Mouse (Mus musculus): ENCODE measurements around the gene Actl6b.

Gene Actl6b

DNA sequence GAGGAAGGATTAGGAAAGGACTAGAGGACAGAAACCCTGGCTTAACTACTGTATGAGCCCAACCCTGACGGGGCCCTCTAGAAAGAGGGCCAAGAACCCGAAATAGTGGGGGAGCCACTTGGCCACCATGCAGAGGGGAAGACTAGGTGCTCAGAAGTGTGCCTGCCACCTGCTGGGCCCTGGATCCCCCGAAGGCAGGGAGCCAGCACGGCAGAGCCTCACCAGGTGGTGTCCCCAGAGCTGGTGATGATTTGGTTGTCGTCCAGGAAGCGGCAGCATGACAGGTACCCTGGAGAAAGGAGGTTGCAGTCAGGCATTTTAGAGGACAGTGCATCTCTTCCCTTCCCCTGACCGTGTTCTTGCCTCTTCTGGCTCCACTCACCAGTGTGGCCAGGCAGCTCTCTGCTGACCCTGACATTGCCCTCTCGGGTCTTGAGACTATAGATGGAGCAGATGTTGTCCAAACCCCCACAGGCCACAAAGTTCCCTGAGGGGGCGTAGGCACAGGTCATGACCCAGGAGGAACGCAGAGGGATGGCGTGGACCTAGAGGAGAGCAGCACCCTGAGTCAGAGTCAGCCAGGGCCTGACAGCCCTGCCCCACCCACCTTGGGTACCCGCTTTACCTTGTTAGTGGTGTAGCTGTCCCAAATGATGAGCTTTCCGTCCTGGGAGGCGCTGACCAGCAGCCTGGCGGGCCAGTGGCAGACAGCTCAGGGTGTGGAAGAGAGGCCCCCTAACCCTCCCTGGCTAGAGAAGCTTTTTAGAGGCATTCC, 23.9 kb upstream of the Actl6b start:
- no peak for DNase-seq (ENCODE audit: low spot score)

DNA sequence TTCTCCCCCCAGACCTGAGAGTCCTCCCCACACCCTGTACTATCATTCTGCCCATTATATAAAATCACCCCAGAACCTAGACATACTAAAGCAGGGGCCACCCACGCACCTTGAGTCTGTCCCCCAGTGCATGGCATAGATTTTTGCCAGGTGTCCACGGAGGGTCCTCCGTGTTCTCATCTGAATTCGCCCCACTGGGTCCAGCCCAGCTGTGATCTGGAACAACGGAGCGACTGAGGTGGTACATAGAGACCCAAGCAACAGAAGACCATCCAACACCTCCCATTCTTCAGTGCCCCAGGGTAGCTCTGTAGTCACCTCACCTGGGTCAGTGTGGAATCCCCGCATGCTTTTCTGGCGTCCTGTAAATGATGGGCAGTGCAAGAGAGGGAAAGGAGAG, 23.2 kb upstream of the Actl6b start:
- no peak for DNase-seq (ENCODE audit: low spot score)

DNA sequence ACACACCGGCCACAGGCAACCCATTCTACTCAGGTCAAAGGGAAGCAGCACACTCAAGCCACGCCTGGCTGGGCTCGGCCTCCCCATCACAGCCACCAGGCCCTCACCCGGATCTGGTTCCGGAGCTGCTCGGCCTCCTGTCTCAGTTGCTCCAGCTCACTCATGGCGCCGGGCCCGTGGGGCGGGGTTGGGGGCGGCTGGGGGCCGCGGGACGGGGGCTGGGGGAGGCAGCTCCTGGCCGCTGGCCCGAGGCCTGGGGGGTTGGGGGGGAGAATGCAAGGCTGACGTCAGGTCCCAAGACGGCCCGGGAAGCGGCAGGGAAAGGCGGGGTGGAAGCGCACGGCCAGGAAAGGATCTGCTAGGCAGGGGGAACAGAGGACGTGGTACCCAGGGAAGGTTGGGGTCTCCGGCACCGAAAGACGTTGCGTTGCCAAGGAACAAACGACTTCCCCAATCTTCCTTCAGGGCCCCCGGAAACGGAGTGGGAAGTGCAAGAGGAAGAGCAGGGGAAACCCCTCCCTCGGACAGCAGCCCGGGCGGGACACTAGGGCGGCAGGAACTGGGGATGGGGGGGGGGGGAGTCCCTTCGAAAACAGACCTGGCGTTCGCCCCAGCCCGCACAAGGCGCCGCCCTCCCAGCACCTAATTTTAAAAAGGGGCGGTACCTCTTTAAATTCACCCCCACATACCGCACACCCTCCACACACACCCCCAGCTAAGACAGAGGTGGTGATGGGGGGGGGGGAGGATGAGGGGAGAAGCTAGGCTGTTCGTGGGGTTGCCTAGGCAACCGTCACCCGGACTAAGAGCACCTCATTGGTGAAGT, 22.5 kb upstream of the Actl6b start:
- DNase-seq (ENCODE audit: low spot score): peak; percentile 70

DNA sequence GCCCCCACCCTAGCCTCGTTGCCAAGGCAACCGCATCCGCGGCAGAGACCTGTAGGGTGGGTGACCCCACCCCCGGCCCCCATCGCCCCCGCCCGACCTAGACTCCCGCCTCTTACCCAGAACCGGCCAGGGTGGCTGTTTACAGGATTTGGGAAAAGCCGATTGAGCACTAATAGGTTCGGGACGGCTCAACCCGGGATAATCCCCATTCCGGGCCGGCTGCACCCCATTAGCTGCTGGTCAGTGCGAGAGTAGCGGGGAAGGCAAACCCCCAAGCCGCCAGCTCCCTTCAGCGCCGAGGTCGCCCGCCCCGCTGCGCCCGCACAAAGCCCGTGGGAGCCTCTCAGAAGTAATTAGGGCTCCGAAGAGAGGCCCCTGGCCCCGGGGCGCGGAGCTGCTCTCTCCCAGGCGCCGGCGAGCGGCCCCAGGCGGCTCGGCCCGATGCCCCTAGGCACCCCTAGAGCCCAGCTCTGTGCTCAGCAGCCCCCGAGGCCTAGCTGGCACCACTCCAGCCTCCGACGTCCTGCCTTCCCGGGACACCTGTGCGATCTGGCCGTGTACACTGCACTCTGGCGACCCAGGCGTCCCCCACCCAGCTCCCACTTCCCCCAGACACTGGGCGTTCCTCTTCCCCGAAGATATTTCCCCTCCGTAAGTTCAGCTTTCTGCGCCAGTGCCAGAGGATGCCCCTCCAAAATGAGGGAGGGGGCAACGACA, 21.7 kb upstream of the Actl6b start:
- no peak for DNase-seq (ENCODE audit: low spot score)

DNA sequence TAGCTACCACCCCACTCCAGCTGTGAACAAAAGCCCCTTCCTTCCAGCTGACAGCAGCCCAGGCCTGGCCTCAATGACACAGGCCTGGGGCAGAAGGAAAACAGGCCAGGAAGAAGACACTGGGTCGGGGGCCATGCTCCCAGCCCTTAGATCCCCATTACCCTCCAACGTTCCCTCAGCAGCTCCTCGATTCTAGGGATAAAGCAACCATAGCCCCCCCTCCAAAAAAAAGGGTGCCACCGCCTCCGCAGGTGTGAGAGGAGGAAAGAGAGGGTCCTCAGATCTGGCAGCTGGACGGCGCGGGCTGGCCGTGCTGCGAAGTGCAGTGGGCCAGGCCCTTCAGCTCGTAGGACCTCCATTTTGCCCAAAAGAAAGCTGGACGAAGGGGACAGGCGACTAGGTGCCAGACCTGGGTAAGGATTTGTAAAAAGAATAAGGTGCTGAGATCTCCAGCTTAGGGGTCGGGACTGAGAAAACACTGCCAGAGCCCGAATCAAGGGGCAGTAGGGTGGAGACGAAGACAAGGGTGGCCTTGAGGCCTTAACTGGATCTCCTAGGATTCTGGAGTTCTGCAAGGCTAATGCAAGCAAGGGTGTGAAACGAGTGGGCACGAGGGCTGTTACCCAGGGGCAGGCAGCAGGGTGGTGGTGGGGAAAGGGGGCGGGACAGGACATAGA, 21.0 kb upstream of the Actl6b start:
- no peak for DNase-seq (ENCODE audit: low spot score)

DNA sequence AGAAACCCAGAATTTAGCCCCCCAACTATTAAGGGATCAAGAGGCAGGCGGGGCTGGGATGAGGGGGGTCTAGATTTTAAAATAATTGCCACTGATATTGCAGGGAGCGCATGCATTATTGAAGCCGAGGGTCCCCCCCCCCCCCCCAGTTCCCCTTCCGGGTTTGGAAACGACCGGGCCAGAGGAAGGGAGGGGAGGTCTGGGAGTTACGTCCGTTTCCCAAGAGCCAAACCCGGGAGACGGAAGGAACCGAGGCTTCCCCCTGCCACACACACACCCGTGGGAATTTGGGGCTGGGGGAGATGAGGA, 20.6 kb upstream of the Actl6b start:
- no peak for DNase-seq (ENCODE audit: low spot score)

DNA sequence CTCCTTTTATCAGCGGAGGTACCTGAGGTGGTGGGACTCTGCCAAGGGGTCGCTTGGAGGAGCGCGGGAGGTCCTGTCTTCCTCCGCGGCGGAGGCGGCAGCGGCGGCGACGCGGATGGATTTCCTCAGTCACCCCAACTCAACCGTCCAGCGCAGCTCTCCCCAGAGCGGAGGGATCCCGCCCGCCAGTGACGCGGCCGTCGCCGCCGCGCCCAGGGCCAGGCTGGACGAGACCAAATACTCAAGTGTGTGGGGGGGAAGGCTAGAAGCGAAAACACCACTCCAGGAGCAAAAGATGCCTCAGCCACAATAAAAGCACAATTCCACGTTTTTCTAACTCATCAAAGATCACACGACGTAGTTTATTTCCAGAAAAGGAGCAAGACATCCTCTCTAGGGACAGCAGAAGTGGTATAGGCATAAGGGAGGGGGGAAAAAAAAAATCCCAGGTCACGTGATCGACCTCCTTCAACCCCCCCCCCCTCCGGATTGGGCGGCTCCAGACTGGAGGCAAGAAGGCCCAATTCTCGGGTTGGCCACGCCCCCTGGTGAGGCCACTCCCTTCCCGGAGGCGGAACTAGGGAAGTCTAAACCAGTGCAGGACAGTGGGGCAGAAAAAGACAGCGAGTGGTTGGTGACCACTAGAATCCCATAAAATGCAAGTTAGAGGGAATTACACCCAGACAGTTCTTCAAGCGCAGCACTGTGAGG, 20.0 kb upstream of the Actl6b start, which contains the start of the genes Epo and Gnb2:
Gene Epo, minus strand, starts transcription at position 126 of the 711 bp plus-strand sequence.
Gene Gnb2, minus strand, starts transcription at position 394 of the 711 bp plus-strand sequence.
- DNase-seq (ENCODE audit: low spot score): peak; percentile 98

DNA sequence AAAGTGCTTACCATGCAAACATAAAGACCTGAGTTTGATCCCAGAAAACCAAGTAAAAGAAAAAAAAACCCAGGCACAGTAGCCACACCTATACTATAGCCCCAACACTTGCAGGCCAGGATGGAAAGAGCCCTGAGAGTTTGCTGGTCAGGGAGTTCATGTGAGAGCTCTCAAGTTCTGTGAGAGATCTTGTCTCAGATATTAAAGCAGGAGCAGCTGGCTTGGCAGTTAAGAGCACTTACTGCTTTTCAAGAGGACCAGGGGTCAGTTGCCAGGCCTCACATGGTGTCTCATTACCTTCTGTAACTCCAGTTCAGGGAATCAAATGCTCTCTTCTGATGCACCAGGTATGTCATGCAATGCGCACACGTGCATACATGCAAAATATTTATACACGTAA, 18.6 kb upstream of the Actl6b start:
- DNase-seq (ENCODE audit: low spot score): no peak

DNA sequence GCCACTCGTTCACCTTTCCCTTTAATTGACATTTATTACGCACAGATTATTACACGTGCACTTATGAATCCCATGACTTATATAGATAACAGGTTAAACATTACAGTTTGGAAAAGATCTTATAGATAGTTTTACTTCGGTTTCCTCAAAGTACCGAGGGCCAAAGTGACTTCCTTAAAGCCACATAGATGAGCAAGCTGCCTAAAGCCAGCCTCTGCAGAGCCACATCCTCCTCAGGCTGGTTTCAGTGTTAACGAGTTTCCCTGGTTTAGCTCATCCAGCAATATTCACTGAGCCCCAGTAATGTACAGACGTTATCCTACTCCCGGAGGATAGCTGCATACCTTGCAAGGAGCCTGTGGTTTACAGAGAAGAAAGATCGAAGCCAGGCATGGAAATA, 18.0 kb upstream of the Actl6b start:
- no peak for DNase-seq (ENCODE audit: low spot score)

DNA sequence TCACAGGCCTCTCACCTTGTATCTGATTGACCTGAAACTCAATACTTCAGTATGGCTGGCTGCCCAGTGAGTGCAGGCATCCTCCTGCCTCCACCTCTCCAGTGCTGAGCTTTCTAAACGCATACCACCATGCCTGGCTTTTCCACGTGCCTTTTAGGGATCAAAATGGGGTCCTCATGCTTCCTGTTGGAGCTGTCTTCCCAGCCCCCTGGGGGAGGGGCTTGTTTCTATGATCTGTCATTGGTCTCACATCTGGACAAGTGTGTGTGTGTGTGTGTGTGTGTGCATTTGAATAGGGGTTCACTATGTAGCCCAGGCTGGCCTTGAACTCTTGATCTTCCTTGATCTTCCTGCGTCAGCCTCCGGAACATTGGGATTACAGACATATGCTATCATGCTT, 15.9 kb upstream of the Actl6b start:
- no peak for DNase-seq (ENCODE audit: low spot score)

DNA sequence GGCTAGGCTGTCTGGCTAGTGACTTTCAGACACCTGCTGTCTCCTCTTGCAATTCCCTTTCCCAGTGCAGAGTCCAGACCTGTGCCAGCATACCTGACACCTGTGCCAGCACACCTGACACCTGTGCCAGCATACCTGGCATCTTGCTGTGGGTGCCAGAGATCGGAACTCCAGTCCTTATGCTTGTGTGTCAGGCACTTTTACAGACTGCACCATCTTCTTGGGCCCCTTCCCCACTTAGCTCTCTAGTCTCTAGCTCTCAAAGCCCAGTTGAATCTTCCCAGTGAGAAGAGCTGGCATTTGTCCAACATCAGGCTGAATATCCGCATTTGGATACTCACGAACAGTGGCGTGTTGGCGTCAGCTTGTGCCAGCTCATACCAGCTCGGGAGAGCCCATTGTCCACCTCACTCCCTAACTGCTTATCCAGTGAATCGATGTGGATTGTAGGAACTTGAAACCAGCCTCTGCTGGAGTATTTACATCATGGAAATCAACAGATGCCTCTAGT, 14.0 kb upstream of the Actl6b start:
- DNase-seq (ENCODE audit: low spot score): no peak

DNA sequence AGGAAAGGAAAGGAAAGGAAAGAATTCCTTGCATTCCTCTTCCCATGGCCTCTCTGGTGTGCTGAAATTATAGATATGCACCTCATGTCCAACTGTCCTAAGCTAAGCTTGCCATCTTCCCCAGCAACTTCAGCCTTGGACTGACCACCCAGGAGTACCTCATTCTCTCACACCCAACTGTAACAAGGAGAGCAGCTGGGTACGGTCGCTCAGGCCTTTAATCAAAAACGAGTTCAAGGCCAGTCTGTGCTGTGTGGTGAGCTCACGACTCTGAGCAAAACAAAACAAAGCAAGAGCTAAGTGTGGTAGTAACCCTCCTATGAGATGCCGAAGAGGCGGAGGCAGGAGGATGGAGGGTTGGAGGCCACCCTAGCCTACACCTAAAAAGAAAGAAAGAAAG, 12.3 kb upstream of the Actl6b start:
- DNase-seq (ENCODE audit: low spot score): no peak

DNA sequence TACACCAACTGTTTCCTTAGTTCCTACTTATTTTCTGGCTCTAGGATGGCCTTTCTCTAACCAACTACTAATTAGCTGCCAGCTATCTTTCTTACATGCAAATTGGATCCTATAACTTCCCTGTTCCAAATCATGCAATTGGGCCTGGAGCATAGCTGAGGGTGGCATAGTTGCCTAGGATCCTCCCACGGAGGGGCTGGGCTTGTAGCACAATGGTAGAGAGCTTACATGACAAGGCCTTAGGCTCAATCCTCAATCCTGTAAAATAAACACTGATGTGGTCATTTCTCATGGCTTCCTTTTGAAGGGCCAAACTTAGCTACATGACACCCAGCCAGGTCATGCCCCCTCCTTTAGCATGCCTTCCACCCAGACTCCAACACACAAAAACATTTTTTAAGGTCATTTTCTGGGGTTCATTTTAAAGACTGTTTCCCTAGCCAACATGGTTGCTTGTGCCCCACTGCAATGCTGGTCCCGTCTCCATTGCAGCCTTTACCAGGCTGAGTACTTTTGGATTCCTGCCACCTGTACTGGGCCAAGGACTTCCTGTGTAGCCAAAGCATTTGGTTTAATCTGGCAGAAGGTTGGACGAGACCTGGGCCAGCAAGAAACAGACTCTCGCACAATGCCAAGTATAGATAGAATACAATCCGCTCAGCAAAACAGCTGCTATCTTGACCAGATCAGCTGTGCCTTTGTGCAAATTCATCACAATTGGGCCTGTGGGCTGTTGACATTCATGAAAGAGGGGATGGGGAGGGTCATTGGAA, 11.4 kb upstream of the Actl6b start:
- DNase-seq (ENCODE audit: low spot score): no peak

DNA sequence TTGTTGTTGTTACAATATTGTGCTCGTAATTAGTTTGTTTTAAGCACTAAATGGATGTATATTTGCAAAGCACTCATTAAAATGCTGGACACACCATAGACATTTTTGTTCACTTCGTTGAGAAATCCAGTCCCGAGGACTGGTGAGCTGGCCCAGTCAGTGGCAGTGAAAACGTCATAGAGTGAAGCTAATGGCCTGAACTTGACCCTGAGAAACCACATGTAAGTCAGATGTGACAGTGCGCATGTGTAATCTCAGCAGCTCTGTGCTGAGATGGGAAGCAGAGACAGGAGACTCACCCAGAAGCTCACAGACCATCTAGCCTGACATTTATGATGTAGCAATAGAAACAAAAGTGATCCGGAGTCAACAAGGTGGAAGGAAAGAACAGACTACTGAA, 8.4 kb upstream of the Actl6b start:
- DNase-seq (ENCODE audit: low spot score): no peak

DNA sequence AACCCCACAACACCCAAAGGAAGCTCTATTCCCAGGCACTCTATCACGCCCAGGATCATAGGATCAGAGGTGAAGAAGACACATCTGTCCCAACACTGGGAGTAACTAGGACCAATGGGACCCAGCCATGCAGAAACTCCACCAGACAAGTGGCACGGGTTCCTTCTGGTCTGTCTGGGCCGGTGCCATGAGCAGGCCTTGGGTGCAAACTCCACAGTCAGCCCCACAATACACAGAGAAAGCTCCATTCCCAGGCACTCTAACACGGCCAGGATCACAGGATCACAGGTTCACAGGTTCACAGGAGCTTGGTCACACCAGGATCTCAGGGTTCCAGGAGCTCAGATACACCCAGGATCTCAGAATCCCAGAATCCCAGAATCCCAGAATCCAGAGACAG, 7.7 kb upstream of the Actl6b start:
- DNase-seq (ENCODE audit: low spot score): no peak

DNA sequence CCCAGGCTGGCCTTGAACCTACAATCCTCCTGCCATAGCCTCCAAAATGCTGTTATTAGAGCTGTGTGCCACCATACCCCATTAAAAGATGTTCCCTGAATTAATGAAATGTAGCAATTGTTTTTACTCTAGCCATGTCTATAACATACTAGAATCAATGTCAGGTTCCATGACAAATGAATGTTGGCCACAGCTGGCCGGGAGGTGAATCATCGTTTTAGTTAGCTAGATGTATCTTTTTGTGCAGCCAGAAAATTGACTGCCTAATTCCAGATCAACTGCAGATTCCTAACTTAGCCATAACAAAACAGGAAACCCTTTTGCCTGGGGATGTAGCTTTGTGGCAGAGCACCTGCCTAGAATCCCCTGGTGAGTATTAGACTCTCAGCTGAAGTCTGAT, 3.5 kb upstream of the Actl6b start:
- no peak for DNase-seq (ENCODE audit: low spot score)

DNA sequence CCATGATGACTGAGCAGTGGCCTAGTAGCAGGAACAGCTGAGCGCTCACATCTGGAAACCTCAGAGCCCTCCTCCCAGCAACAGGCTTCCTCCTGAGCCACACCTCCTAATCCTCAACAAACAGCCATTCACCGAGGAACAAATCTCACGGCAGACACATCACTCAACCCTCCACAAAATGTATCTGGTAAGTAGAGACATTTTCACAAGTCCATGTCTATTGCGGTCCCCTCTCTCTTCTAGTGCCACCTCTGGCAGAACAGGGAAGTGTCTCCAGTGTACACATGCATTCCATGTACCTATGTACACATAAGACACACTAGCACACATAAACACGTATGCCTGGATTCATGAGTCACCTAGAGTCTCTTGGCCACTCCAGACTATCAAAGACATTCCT, 2.2 kb upstream of the Actl6b start:
- no peak for DNase-seq (ENCODE audit: low spot score)

DNA sequence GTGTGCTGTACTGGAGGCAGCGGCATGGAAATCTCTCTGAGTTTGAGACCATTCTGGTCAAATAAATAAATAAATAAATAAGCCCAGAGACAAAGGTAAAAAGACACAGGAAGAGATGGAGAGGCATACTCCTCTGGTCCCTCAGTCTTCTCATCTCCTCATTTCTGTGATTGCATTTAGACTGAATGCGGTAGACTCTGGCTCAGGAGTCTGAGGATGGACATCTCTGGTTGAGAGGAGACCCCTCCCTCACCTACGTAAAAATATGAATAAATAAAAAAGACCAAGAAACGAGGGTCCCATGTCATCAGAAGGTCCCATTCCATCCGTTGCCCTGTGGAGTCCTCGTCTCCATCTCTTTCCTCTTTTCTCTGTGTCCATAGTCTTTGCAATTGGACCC, 317 bp upstream of the Actl6b start:
- DNase-seq (ENCODE audit: low spot score): no peak

DNA sequence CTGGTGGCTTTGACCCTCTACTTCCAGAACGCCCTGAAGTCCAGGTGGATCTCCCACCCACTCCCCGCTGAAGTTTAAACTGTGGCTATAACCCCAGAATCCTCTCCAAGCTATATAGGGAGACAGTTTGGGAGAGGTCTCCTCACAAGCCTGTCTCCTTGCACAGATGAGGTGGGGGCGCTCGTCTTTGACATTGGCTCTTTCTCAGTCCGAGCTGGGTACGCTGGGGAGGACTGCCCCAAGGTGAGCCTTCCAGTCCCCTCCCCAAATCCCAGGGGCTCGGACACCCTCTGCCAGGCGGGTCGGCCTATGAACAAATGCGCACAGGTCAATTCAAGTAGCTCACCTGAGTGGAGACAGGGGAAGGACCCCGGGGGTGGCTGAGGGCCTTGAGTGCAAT, 581 bp downstream of the Actl6b start:
- no peak for DNase-seq (ENCODE audit: low spot score)

DNA sequence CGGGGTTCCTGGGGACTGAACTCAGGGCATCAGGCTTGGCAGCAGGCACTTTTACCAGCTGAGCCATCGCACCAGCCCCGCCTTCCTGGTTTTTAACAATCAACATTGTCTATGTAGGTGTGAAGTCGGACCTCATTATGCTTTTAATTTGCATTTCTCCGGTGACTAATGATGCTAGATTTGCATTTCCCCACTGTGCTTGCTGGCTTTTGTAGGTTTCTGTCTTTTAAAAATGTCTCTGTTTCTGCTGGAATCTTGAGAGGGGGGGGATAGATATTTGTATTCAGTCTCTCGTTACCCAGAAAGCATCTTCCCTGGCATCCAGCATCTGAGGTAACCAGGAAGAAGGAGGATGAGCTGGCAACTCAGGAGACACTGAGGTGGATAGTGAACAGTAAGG, 8.2 kb downstream of the Actl6b start:
- no peak for DNase-seq (ENCODE audit: low spot score)

DNA sequence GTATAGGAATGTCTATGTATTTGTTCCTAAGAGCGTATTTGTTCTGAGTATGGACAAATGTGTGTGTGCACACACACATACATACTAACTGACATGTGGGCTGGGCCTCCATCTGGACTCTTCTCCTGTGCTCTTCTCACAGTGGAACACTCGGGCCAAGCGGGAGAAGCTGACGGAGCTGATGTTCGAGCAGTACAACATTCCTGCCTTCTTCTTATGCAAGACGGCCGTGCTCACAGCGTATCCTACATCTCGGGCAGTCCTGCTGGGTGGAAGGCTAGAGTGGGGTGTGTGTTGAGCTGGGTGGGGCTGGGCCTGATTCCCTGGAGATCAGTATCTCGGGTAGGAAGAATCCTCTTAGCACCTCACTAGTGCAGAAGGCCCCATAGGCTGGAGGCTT, 9.6 kb downstream of the Actl6b start:
- DNase-seq (ENCODE audit: low spot score): no peak

Measured in yolk sac, embryonic 10.5 days (tissue).